8 mouse cellular contexts compared by ENCODE assay signal in the genomic region with DNA sequence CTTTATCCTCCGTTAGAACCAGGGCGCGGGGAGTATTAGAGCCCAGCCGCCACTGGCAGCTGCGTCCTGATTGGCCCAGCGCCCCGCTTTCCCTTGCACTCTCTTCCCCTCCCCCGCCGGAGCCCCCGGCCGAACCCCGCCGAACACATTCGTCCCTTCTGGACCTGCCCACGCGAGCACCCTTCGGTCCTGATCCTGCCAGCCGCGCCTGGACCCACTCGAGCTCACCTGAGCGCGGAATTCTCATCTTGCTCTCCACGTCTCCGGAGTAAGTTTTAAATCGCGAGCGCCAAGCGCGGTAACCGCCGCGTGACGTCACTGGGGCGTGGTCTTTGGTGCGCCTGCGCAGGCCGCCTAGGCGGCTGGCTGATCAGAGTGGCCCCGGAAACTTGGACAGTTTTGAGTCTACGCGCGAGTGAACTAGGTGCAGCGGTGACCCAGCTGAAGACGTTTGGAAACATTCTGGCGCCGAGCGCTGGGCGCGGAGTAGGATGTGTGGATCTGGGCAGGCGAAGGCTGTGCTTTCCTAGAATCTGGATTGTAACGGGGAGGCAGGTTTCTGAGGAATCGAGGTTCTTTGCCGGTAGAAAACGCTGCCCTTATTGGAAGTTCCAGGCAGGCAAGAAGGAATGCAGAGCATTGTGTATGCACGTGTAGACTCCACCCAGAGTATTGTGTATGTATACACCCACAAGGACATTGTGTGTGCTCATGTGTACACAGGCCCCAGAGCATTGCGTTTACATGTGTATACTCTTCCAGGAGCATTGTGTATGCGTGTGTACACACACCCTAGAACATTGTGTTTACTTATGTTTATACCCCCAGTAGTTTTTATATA. TPM values are rescaled to one million over a fixed set of nuclear protein-coding genes. Genes with fewer than 3 reads are reported as not detected.
DNase-seq lines count a peak whose midpoint lies in the region; ATAC-seq lines count a peak whose summit lies in the region.

Gene Ncaph (minus strand): TSS at position 334 of the 841 bp plus-strand sequence.

- peak; percentile 77 for ATAC-seq in common myeloid progenitor, adult 5-6 weeks (replicated peaks; ENCODE audit: low read depth, poor library complexity, severe bottlenecking)
- peak; percentile 79 for ATAC-seq in megakaryocyte progenitor cell, adult 5-6 weeks (replicated peaks; ENCODE audit: poor library complexity)

- DNase-seq in ZHBTc4 (ENCODE audit: low read depth, low spot score): peak; percentile 96
- DNase-seq in gastrocnemius, adult 8-10 months (ENCODE audit: low spot score in 2 of 2): peak; percentile 78 to 85
- DNase-seq in induced T-regulatory cell, adult 2 months (ENCODE audit: low read depth): peak; percentile 97
- peak; percentile 60 to 84 for DNase-seq in left cerebral cortex, adult 9 months (ENCODE audit: low spot score in 2 of 2)
- DNase-seq in right cerebral cortex, postnatal 14 days: peak; percentile 90
- peak; percentile 90 to 92 for DNase-seq in urinary bladder, postnatal 36 days (ENCODE audit: low spot score in 2 of 2)

RNA-seq across cellular contexts. Expression of gene Ncaph, which starts in this region (rescaled TPM):
- total RNA-seq in common myeloid progenitor, adult 5-6 weeks (2017): 58.5 and 73.9 TPM in 2 replicates
- total RNA-seq in gastrocnemius, adult 8-10 months (2022): 1 to 10 TPM in 2 of 4 experiments, under 1 TPM in 2; 0.44 to 1.2 (median 0.81) TPM
- 49.5 and 53.5 TPM in 2 replicates for total RNA-seq in megakaryocyte progenitor cell, adult 5-6 weeks (2015)
- 57.3 and 58.7 TPM in 2 replicates for total RNA-seq in megakaryocyte progenitor cell, adult 5-6 weeks (2017)

Comparison
In these comparisons a context has a peak if more than half of its experiments do, and no peak if none do; other contexts are left out.
1. Peak in every context shown above with its lines: DNase-seq and ATAC-seq.
2. RNA of gene Ncaph (total RNA-seq): 58.5 to 73.9 TPM in common myeloid progenitor, adult 5-6 weeks and 49.5 to 58.7 TPM in megakaryocyte progenitor cell, adult 5-6 weeks; 0.44 to 1.2 TPM in gastrocnemius, adult 8-10 months; every median in the first group is over 10 times any median in the second.